Mouse (Mus musculus) neural tube, embryonic 13.5 days (tissue): ENCODE measurements at regions not wholly inside any gene's neighbourhood (a gene's known extent, or its start where the extent isn't known, plus 50 kb on each side); places are given as distances from the start of the nearest gene placed in this dataset.

Experiments used
- ATAC-seq: fragments of 200-750 bp; cut with Nextera tagmentation; 2 replicates; pipeline ENCODE4 v1.8.0; 2017; ENCODE audit warnings: low read depth, mild to moderate bottlenecking, moderate TSS enrichment, moderate library complexity
- H3K27ac ChIP-seq: fragments of 300-500 bp; sonication (generic); replicated peaks from 2 replicates; pipeline ENCODE4 v1.5.1; 2015; ENCODE audit warnings: moderate library complexity, mild to moderate bottlenecking, inconsistent platforms
- H3K27me3 ChIP-seq: fragments of 300-500 bp; sonication (generic); 2 replicates; pipeline ENCODE4 v1.6.1; 2015; ENCODE audit warnings: mild to moderate bottlenecking, inconsistent platforms
- H3K36me3 ChIP-seq: fragments of 300-500 bp; sonication (generic); 2 replicates; pipeline ENCODE4 v1.6.1; 2015; ENCODE audit warnings: mild to moderate bottlenecking, inconsistent platforms
- H3K4me1 ChIP-seq: fragments of 300-500 bp; sonication (generic); replicated peaks from 2 replicates; pipeline ENCODE4 v1.6.1; 2015; ENCODE audit warnings: inconsistent platforms
- H3K4me2 ChIP-seq: fragments of 300-500 bp; sonication (generic); 2 replicates; pipeline ENCODE4 v1.6.1; 2015; ENCODE audit warnings: inconsistent platforms, mild to moderate bottlenecking, moderate library complexity
- H3K4me3 ChIP-seq: fragments of 300-500 bp; sonication (generic); 2 replicates; pipeline ENCODE4 v1.5.1; 2015; ENCODE audit warnings: mild to moderate bottlenecking, inconsistent platforms
- H3K9ac ChIP-seq: fragments of 300-500 bp; sonication (generic); 2 replicates; pipeline ENCODE4 v1.6.1; 2015; ENCODE audit warnings: moderate library complexity, mild to moderate bottlenecking, inconsistent platforms
- H3K9me3 ChIP-seq: fragments of 300-500 bp; sonication (generic); 2 replicates; pipeline ENCODE4 v1.6.1; 2016; ENCODE audit warnings: inconsistent platforms
- WGBS: fragments of 180-500 bp; shearing (Covaris S2); methylation state at CpG from one replicate; pipeline ENCODE4 v1.1.7; 2015; 5-methylcytosine and 5-hydroxymethylcytosine counted together

DNA sequence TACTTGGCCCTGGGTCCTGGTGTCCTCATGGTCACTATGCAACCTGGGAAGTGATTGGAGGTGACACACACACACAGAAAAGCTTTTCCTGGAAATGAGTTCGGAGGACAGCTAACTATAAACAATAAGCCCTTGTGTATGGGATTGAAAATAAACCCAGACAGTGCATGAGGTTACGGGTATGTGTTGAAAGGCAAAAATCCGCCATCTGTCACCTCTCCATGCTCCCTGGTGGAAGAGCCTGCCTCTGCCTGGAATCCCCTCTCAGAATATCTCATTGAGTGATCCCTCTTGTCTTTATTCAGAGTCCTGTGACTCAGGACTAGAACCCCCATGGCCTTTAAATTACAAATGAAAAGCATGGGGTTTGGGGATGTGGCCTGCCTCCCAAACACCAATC lies 276.2 kb downstream of the Pik3r1 start:
- Histone ChIP-seq H3K27ac (no peak overlapping the region), H3K4me3 (no peak overlapping the region), H3K36me3 (no peaks in the 10 kb centered on the region), H3K9me3 (peaks cover 5% of the 10 kb centered on the region; the same call in 1 of the 2 replicates), H3K9ac (no peak overlapping the region), H3K4me2 (no peak overlapping the region), H3K27me3 (no peaks in the 10 kb centered on the region), H3K4me1 (no peaks in the 10 kb centered on the region)
- 41% methylated on average over 3 of the region's 3 CpGs for WGBS
- ATAC-seq = no peak

- no peak for ATAC-seq
- no peak overlapping the region for H3K9ac ChIP-seq
- H3K27me3 ChIP-seq = no peaks in the 10 kb centered on the region
- H3K4me1 ChIP-seq = no peaks in the 10 kb centered on the region
- H3K27ac ChIP-seq = no peak overlapping the region
- H3K4me3 ChIP-seq = no peak overlapping the region
- WGBS = 93% methylated on average over 5 of the region's 5 CpGs
- no peak overlapping the region for H3K4me2 ChIP-seq
- peaks cover 2% of the 10 kb centered on the region; the same call in 1 of the 2 replicates for H3K9me3 ChIP-seq
- no peaks in the 10 kb centered on the region for H3K36me3 ChIP-seq
Observed at GRCm38 (mm10) chr13:101490961-101491360, 277.1 kb downstream of the Pik3r1 start.

DNA sequence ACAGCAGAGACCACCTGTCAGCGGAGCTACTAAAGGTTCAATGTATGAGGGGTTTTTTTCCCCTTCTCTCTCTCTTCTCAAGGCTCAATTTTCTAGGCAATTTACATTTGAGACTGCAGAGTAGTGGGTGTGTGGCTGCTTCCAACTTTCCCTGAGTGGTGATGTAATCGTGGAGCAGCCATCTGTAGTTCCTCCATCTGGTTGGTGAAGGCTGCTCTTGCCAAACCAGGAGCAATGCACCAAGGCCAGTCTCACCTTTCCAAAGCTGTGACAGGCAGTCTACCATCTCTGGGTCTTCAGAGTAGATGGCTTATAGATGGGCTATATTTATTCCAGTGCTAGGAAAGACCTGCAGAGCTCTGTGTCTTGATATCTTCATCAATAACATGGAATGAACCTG lies 280.4 kb downstream of the Pik3r1 start:
- Histone ChIP-seq H3K9ac (no peak overlapping the region), H3K9me3 (no peaks in the 10 kb centered on the region), H3K4me2 (no peak overlapping the region), H3K4me1 (no peaks in the 10 kb centered on the region), H3K27me3 (no peaks in the 10 kb centered on the region), H3K36me3 (no peaks in the 10 kb centered on the region), H3K4me3 (no peak overlapping the region), H3K27ac (no peak overlapping the region)
- no peak for ATAC-seq
- WGBS = 89% methylated on average over 2 of the region's 2 CpGs

GRCm38 (mm10) chr13:101485823-101486222 lies 282.2 kb downstream of the Pik3r1 start:
- H3K4me2 ChIP-seq = no peak overlapping the region
- no peaks in the 10 kb centered on the region for H3K27me3 ChIP-seq
- H3K36me3 ChIP-seq = no peaks in the 10 kb centered on the region
- H3K4me1 ChIP-seq = peaks cover 6% of the 10 kb centered on the region
- H3K9ac ChIP-seq = no peak overlapping the region
- H3K4me3 ChIP-seq = no peak overlapping the region
- ATAC-seq = no peak
- 75% methylated on average over 7 of the region's 7 CpGs for WGBS
- no peaks in the 10 kb centered on the region for H3K9me3 ChIP-seq
- H3K27ac ChIP-seq = no peak overlapping the region

GRCm38 (mm10) chr13:101483816-101484215 lies 284.2 kb downstream of the Pik3r1 start:
- Histone ChIP-seq H3K9me3 (no peaks in the 10 kb centered on the region), H3K27me3 (no peaks in the 10 kb centered on the region), H3K4me3 (no peak overlapping the region), H3K9ac (no peak overlapping the region), H3K36me3 (no peaks in the 10 kb centered on the region), H3K4me2 (no peak overlapping the region), H3K4me1 (peaks cover 6% of the 10 kb centered on the region), H3K27ac (no peak overlapping the region)
- 66% methylated on average over 3 of the region's 3 CpGs for WGBS
- no peak for ATAC-seq

GRCm38 (mm10) chr13:101481551-101482184 lies 286.3 kb downstream of the Pik3r1 start:
- Histone ChIP-seq H3K4me3 (no peak overlapping the region), H3K9me3 (no peaks in the 10 kb centered on the region), H3K27me3 (no peaks in the 10 kb centered on the region), H3K27ac (no peak overlapping the region), H3K4me1 (peaks cover 6% of the 10 kb centered on the region), H3K4me2 (no peak overlapping the region), H3K9ac (no peak overlapping the region), H3K36me3 (no peaks in the 10 kb centered on the region)
- ATAC-seq = no peak; the same call in 1 of the 2 replicates
- 85% methylated on average over 6 of the region's 6 CpGs for WGBS

- WGBS = 82% methylated on average over 2 of the region's 2 CpGs
- H3K9ac ChIP-seq = no peak overlapping the region
- H3K4me2 ChIP-seq = no peak overlapping the region
- H3K27me3 ChIP-seq = no peaks in the 10 kb centered on the region
- no peaks in the 10 kb centered on the region for H3K9me3 ChIP-seq
- H3K36me3 ChIP-seq = no peaks in the 10 kb centered on the region
- peaks cover 6% of the 10 kb centered on the region for H3K4me1 ChIP-seq
- no peak for ATAC-seq
- H3K4me3 ChIP-seq = no peak overlapping the region
- no peak overlapping the region for H3K27ac ChIP-seq
Observed at GRCm38 (mm10) chr13:101479297-101479652, 288.7 kb downstream of the Pik3r1 start.

GRCm38 (mm10) chr13:101478608-101479296 lies 289.3 kb downstream of the Pik3r1 start:
- Histone ChIP-seq H3K27ac (no peak overlapping the region), H3K36me3 (no peaks in the 10 kb centered on the region), H3K4me2 (no peak overlapping the region), H3K9ac (no peak overlapping the region), H3K9me3 (no peaks in the 10 kb centered on the region), H3K27me3 (no peaks in the 10 kb centered on the region), H3K4me3 (no peak overlapping the region), H3K4me1 (peaks cover 6% of the 10 kb centered on the region)
- no peak for ATAC-seq
- 70% methylated on average over 4 of the region's 4 CpGs for WGBS

DNA sequence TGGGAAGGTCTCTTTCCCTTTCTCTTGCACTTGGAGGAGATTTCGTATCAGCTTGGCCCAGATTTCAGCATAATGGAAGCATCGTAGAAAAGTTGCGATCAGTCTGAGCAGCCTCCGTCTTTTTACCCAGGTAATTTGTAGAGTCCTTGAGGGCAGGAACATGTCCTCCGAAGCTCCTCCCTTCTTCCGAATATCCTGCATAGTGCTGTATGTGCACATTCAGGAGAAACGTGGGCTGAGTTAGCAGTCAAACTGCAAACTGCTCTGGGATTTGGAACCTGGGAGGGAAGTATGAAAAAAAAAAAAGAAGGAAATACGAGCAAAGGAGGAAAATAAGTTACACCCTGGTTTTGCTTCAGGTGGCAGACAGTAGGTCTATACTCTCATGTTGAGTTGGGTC lies 294.7 kb downstream of the Pik3r1 start:
- no peak for ATAC-seq
- no peak overlapping the region for H3K4me3 ChIP-seq
- WGBS = 89% methylated on average over 8 of the region's 8 CpGs
- no peak overlapping the region for H3K27ac ChIP-seq
- H3K36me3 ChIP-seq = no peaks in the 10 kb centered on the region
- no peaks in the 10 kb centered on the region for H3K27me3 ChIP-seq
- no peak overlapping the region for H3K9ac ChIP-seq
- H3K4me1 ChIP-seq = no peaks in the 10 kb centered on the region
- H3K4me2 ChIP-seq = no peak overlapping the region
- no peaks in the 10 kb centered on the region for H3K9me3 ChIP-seq

DNA sequence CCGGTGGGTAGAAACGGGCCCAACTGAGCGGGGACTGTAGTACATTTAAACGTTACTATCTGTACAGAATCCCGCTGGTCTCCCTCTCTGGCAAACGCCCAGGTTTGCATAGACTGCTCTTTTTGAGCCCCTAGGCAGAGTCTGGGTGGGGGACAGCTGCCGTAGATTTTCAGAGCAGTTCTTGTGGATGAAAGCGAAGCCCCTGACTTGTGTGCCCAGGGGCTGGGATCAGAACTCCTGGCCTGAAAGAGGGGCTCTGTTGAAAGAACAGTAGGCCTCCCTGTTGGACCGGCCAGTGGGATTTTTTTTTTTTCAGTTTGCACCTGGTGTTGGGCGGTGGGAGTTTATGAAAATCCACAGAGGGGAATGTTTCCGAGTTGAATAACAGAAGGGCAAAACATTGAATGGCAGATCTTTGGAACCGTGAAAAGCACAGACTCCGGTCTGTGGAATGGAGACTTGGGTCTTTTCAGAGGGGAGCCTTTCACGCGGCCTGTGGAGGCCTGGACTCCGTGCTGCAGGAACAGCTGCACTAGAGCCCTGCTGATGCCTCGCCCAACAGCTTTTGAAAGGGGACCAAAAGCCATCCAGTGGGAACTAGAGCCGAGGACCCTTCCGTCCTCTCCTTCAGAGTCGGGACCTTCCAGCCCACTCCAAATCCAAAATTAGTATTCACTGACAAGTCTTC lies 297.3 kb downstream of the Pik3r1 start:
- Histone ChIP-seq H3K4me3 (no peak overlapping the region), H3K27me3 (no peaks in the 10 kb centered on the region), H3K4me1 (no peaks in the 10 kb centered on the region), H3K27ac (no peak overlapping the region; the same call in 1 of the 2 replicates), H3K36me3 (no peaks in the 10 kb centered on the region), H3K9me3 (no peaks in the 10 kb centered on the region), H3K9ac (no peak overlapping the region), H3K4me2 (no peak overlapping the region)
- ATAC-seq = no peak
- 62% methylated on average over 20 of the region's 20 CpGs for WGBS

DNA sequence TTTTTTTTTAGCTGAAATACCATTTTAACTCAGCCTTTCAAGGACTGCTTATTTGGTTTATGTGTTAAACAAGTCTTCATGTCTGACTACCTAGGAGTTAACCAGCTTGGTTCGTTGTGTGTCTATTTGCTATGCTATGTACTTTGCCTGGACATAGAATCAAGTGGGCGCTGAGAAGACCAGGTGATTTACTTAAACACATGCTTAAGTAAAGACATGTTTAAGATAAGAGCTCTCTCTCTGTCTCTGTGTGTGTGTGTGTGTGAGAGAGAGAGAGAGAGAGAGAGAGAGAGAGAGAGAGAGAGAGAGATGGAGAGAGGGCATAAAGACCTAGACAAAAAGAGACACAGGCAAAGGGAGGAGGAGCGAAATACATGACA lies 302.3 kb downstream of the Pik3r1 start:
- 75% methylated on average over 3 of the region's 3 CpGs for WGBS
- H3K4me2 ChIP-seq = no peak overlapping the region
- 0 out of 2 replicates have a peak, but pooled peaks cover 6% of the 10 kb centered on the region for H3K4me1 ChIP-seq
- no peak overlapping the region for H3K27ac ChIP-seq
- H3K4me3 ChIP-seq = no peak overlapping the region
- no peaks in the 10 kb centered on the region for H3K36me3 ChIP-seq
- no peak overlapping the region for H3K9ac ChIP-seq
- no peaks in the 10 kb centered on the region for H3K9me3 ChIP-seq
- H3K27me3 ChIP-seq = no peaks in the 10 kb centered on the region
- no peak for ATAC-seq

GRCm38 (mm10) chr13:101464928-101465747 lies 302.9 kb downstream of the Pik3r1 start:
- Histone ChIP-seq H3K27me3 (no peaks in the 10 kb centered on the region), H3K4me1 (0 out of 2 replicates have a peak, but pooled peaks cover 6% of the 10 kb centered on the region), H3K27ac (no peak overlapping the region), H3K36me3 (no peaks in the 10 kb centered on the region), H3K4me2 (no peak overlapping the region), H3K4me3 (no peak overlapping the region), H3K9me3 (no peaks in the 10 kb centered on the region), H3K9ac (no peak overlapping the region)
- ATAC-seq = no peak
- 38% methylated on average over 7 of the region's 7 CpGs for WGBS
